Mouse (Mus musculus) hindbrain, embryonic 13.5 days (tissue): ENCODE results near the gene Naxe. TPM values are rescaled to one million over a fixed set of nuclear protein-coding genes. Genes with fewer than 3 reads are reported as not detected.
A peak's percentile ranks its signal among the peaks of the same experiment; 100 is the strongest.

ENCODE experiments used
- ATAC-seq: fragments of 200-750 bp; cut with Nextera tagmentation; 2 replicates; pipeline ENCODE4 v1.8.0; 2017; ENCODE audit warnings: moderate TSS enrichment; ENCODE audit not compliant: low FRiP score
- H3K27ac ChIP-seq: fragments of 300-500 bp; sonication (generic); 2 replicates; pipeline ENCODE4 v1.5.1; 2015; ENCODE audit warnings: inconsistent platforms, mild to moderate bottlenecking, moderate library complexity
- H3K27me3 ChIP-seq: fragments of 300-500 bp; sonication (generic); 2 replicates; pipeline ENCODE4 v1.6.1; 2015; ENCODE audit warnings: mild to moderate bottlenecking, inconsistent platforms
- H3K36me3 ChIP-seq: fragments of 300-500 bp; sonication (generic); 2 replicates; pipeline ENCODE4 v1.6.1; 2015; ENCODE audit warnings: mild to moderate bottlenecking, inconsistent platforms
- H3K4me1 ChIP-seq: fragments of 300-500 bp; sonication (generic); replicated peaks from 2 replicates; pipeline ENCODE4 v1.6.1; 2015; ENCODE audit warnings: inconsistent platforms
- H3K4me2 ChIP-seq: fragments of 300-500 bp; sonication (generic); 2 replicates; pipeline ENCODE4 v1.6.1; 2015; ENCODE audit warnings: inconsistent platforms, mild to moderate bottlenecking, moderate library complexity
- H3K4me3 ChIP-seq: fragments of 300-500 bp; sonication (generic); 2 replicates; pipeline ENCODE4 v1.5.1; 2015; ENCODE audit warnings: mild to moderate bottlenecking, inconsistent platforms
- H3K9ac ChIP-seq: fragments of 300-500 bp; sonication (generic); 2 replicates; pipeline ENCODE4 v1.6.1; 2015; ENCODE audit warnings: mild to moderate bottlenecking, inconsistent platforms
- H3K9me3 ChIP-seq: fragments of 300-500 bp; sonication (generic); 2 replicates; pipeline ENCODE4 v1.6.1; 2016; ENCODE audit warnings: inconsistent platforms
- whole genome bisulfite sequencing: fragments of 180-500 bp; shearing (Covaris S2); methylation state at CpG from one replicate; pipeline ENCODE4 v1.1.7; 2015; 5-methylcytosine and 5-hydroxymethylcytosine counted together
- polyA plus RNA-seq: library from polyadenylated mRNA; unstranded; fragments of >200 nt; fragmentation: Nextera tagmentation; extraction: Ambion mirVana; gene quantifications from 2 replicates; pipeline ENCODE4 v1.2.1, GENCODE M21; 2015

The Naxe gene
- polyA plus RNA-seq, 1 experiment from 2014 or later, result 163 TPM

DNA sequence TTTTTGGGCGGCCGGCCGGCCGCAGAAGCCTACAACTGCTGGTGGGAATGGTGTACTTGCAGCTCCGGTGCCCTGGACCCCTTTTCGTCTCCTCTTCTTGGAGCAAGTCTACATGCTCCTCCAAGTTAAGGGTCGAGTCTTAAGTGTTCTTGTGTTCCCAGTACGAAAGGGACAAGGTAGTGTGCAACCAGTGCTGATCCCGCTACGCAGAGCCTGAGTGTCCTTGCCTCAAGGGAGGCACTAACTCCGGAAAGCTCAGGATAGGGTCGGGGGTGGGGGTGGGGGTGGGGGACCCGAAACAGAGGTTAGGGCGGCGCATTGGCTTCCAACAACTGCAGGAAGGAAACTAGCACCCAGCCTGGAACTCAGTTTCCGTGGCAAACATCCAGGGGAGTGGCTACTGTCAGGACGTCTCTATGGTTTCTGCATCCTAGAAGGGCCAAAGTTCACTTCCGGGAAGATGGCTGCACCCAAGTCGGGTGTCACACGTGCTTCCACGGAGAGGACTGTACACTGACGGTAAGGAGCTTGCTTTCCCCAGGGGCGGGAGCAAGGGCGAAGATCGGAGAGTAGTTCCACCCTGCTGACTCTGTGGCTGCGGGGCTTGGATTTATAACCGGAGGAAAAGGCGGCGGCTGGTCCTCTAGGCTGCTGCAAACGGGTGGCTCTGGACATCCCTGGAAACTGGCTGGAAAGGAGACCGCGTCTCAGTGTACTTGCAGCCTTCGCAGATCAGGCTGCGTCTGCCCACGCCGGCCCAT is 15.5 kb downstream of the Naxe start, which contains the start of gene Gpatch4:
TSS of gene Gpatch4 (plus strand) at position 448 of the 761 bp plus-strand sequence.
- Histone ChIP-seq H3K27me3 (peaks cover 28% of the 10 kb centered on the region), H3K36me3 (no peaks in the 10 kb centered on the region), H3K9me3 (no peaks in the 10 kb centered on the region), H3K4me3 (peak within 1 kb of the TSS; percentile 82), H3K9ac (peak within 1 kb of the TSS; percentile 69), H3K27ac (peak within 1 kb of the TSS; percentile 58), H3K4me2 (peak within 1 kb of the TSS; percentile 88), H3K4me1 (peaks cover 13% of the 10 kb centered on the region)
- 10% methylated on average over 36 of the region's 36 CpGs for WGBS
- ATAC-seq, result peak; percentile 96

DNA sequence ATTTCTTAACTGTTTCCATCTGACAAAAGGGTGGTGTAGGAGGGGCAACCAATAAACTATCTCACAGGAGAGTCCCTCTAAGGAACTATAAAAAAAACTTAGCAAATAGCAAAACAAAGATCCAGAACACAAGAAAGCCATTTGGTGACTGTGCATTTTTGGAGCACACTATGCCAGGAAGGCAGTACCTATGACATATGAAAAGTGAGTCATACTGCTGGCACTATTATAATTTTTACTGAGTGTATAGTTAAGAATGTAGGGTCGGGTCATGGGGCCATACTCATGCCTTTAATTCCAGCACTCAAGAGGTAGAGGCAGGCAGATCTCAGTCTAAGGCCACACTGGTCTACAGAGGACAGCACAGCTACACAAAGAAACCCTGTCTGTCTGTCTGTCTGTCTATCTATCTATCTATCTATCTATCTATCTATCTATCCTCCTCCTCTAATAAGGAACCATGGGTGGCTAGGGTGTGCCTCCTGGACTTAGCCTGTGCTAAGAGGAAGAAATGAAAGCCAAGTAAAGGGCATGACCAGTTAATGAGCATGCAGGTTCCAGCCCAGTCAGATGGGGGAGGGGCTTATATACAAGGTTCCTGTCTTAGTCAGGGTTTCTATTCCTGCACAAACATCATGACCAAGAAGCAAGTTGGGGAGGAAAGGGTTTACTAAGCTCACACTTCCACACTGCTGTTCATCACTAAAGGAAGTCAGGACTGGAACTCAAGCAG is 22.6 kb downstream of the Naxe start:
- Histone ChIP-seq H3K27me3 (peaks cover 61% of the 10 kb centered on the region), H3K4me2 (no peak overlapping the region), H3K9me3 (no peaks in the 10 kb centered on the region), H3K9ac (no peak overlapping the region), H3K36me3 (no peaks in the 10 kb centered on the region), H3K27ac (no peak overlapping the region), H3K4me3 (no peak overlapping the region), H3K4me1 (no peaks in the 10 kb centered on the region)
- WGBS, result 75% methylated on average over 1 of the region's 1 CpGs
- ATAC-seq, result no peak

DNA sequence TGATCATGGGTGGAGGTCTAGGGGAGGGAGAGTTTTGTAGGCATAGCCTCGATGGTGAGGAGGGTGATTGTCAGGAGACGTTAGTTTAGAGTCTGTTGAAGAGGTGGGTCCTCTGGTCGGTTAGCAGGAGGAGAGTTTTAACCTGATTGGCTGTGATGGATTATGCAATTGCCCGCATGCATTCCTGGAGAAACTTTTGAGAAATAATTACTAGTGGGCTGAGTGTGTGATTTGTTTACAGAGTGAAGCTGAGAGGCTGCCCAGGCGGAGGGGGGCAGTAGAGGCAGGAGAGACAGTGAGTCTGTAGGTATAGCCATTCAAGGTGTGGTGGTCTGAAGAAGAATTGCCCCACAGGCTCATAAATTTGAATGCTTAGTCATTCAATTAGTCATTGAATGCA is 24.8 kb downstream of the Naxe start:
- Histone ChIP-seq H3K9me3 (no peaks in the 10 kb centered on the region), H3K9ac (no peak overlapping the region), H3K4me3 (no peak overlapping the region), H3K4me2 (no peak overlapping the region), H3K4me1 (no peaks in the 10 kb centered on the region), H3K36me3 (no peaks in the 10 kb centered on the region), H3K27ac (no peak overlapping the region), H3K27me3 (peaks cover 58% of the 10 kb centered on the region)
- 76% methylated on average over 5 of the region's 5 CpGs for WGBS
- ATAC-seq, result no peak

DNA sequence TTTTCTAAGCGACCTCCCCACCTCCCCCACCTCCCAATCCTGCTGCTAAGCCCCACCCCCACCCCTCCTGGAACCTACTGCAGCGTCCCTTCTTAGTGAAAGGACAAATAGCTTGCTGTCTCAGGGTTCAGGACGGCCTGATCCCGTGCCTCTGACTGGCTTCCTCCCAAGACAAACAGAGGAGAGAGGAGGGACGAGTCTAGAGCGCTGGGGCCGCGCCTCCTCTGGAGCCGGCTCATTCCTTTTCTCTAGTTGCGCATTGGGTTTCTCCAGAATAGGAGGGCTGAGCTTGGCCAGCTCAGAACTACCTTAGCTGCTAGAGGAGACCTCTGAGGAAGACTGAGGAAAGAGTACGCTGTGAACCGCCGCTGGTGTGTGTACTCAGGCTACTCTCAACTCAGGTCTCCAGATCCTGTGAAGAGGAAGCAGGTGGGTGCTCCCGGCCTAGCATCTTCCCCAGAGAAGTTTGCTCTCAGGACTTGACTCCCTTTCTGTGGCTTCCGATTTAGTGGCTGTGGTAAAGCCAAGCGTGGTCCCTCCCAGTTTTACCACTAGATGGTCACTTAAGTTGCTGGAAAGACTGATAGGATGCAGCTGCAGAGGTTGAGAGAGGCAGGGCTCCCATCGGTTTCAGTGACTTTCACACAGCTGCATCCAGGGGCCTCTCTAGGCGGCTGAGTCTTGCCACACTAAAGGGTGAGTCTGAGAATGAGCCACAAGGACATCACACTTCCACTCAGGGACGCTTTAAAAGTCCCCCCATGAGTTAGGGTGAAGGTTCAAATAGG is 27.5 kb downstream of the Naxe start:
- 20% methylated on average over 19 of the region's 19 CpGs for WGBS
- Histone ChIP-seq H3K27me3 (peaks cover 58% of the 10 kb centered on the region), H3K4me3 (no peak overlapping the region), H3K9me3 (no peaks in the 10 kb centered on the region), H3K9ac (no peak overlapping the region), H3K4me2 (no peak overlapping the region), H3K4me1 (no peaks in the 10 kb centered on the region), H3K36me3 (no peaks in the 10 kb centered on the region), H3K27ac (no peak overlapping the region)
- ATAC-seq, result no peak

DNA sequence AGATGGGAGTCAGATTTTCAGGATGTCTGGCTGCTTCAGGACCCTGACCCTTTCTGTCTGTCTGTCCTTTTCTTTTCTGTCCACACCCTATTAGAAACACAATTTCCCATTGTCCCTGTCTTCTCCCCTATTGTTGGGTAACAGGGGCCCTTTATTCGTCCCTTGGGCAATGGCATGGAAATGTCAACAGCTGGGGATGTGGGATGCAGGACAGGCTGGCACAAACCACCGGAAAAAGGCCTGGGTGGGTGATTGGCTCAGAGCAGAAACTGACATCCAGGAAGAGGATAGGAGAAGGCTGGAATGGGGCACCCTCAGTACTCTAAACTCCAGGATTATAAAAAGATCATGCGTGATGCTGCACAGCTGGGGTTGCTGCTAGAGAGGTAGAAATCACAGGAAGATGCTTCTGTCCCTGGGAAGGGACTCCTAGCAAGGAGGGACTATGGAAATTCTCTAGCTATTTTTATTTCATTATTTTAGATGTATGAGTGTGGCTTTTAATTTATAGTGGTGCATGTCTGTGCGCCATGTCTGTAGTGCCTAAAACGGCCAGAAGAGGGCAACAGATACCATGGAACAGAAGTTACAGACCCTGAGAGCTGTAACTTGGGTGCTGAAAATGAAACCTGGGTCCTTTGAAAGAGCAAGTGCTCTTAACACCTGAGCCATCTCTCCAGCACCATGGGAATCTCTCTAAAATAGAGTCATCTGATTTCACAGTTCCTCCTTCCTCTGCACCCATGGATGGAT is 30.7 kb downstream of the Naxe start, which contains the start of gene Hapln2:
TSS of gene Hapln2 (minus strand) at position 150 of the 753 bp plus-strand sequence.
- Histone ChIP-seq H3K4me3 (no peak within 1 kb of the TSS), H3K27me3 (peaks cover 81% of the 10 kb centered on the region), H3K9ac (no peak within 1 kb of the TSS), H3K9me3 (no peaks in the 10 kb centered on the region), H3K27ac (no peak within 1 kb of the TSS), H3K4me2 (no peak within 1 kb of the TSS), H3K36me3 (no peaks in the 10 kb centered on the region), H3K4me1 (peaks cover 17% of the 10 kb centered on the region)
- WGBS, result 40% methylated on average over 5 of the region's 5 CpGs
- ATAC-seq, result no peak

DNA sequence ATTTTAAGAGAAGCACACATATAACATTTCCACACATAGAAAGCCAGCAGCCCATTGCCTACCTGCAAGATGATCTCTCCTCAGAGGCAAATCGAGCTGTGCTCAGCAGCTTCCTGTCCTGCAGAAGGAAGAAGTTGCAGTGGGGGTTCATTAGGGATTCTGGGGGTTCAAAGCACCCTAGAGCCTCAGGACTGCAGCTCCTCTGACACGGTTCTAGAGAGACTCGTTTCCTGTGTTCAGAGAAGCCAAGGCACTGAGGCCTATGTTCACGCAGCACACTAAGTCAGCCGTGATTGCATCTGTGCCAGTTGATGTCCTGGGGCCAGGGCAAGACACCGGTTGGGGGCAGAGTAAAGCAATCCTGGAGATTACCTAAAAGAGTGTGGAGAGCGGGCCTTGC is 31.5 kb downstream of the Naxe start:
- Histone ChIP-seq H3K27ac (no peak overlapping the region), H3K4me3 (no peak overlapping the region), H3K9me3 (no peaks in the 10 kb centered on the region), H3K36me3 (no peaks in the 10 kb centered on the region), H3K9ac (no peak overlapping the region), H3K27me3 (peaks cover 81% of the 10 kb centered on the region), H3K4me2 (no peak overlapping the region), H3K4me1 (peaks cover 22% of the 10 kb centered on the region)
- whole genome bisulfite sequencing, result 60% methylated on average over 7 of the region's 7 CpGs
- no peak for ATAC-seq

DNA sequence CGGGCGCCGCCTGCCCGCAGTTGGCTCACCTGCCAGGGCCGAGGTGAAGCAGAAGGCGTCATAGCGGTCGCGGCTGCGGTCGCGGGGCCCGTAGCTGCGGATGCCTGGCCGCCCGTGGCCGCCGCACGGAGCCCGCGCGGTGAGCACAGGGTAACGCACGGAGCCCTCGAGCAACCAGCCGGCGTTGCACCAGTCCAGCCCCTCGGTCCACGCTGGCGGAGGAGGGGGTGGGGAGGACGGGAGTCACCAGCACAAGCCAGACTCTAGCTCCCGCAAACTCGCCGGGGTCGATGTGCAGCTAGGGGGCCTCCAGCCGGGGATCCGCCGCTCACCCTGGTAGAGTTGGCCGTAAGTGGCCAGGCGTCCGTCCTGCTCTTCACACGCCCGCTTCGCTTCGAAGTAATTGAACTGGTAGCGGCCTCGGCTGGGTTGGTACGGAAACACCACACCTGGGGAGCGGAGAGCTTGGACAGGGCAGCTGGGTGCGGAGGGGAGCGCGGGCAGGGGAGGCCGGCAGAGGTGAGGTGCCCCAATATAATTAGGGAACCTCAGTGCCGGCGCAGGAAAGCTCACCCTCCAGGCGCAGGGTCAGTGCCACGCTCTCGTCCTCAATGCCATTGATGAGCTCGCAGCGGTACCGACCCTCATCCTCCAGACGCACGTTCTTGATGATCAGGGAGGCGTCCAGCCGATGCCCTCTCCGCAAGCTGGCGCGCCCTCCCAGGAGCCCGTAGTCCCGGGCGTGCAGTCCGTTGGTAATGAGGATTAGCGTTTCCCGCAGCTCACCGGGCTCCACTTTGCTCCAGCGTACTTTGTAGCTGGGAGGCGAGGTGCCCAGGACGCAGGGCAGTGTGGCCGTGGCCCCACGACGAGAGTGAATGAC is 34.9 kb downstream of the Naxe start:
- H3K4me3 ChIP-seq, result peak overlapping the region; percentile 60
- peaks cover 22% of the 10 kb centered on the region for H3K4me1 ChIP-seq
- ATAC-seq, result peak; percentile 80
- peaks cover 81% of the 10 kb centered on the region for H3K27me3 ChIP-seq
- no peaks in the 10 kb centered on the region for H3K9me3 ChIP-seq
- WGBS, result under 1% methylated on average over 76 of the region's 81 CpGs
- no peak overlapping the region for H3K27ac ChIP-seq
- no peaks in the 10 kb centered on the region for H3K36me3 ChIP-seq
- H3K9ac ChIP-seq, result peak overlapping the region; percentile 72
- peak overlapping the region; percentile 92 for H3K4me2 ChIP-seq

DNA sequence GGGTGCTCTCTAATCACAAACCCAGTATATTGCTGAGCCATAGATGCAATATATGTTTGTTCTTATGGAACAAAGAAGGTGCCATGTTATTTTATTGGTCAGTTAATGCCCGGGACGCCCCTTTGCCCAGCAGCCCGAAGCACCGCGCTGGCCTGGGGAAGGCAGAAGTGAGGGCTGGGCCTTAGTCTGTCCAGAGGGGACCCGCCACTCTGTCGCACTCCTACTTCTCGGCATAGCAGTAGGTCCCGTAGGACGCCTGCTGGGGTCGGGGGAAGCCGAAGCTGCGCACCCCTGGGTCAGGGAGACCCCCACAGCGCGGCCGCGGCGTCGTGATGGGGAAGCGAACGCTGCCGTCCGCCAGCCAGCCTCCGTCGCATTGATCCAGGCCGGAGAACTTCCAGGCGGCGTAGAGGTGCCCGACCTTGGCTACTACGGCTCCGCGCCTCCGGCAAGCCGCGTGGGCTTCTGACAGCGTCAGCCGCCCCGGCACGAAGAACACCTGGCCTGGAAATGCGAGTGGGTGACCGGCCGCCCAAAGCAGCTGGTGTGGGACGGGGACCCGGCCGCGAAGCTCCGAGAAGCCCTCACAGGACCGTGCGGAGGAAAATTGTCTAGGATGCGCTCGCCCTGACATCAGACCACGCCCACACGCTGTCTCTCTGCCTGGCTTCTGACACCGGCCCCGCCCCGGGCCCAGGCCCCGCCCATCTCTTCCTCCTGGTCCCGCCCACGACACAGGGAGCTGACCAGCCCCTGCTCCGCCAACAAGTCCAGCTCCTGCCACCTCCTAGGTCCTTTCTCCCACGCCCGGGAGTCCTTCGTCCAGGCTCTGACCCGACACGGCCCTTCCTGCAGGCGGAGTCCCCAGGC is 35.7 kb downstream of the Naxe start:
- Histone ChIP-seq H3K27me3 (peaks cover 85% of the 10 kb centered on the region), H3K9ac (peak overlapping the region; percentile 72), H3K36me3 (no peaks in the 10 kb centered on the region), H3K27ac (no peak overlapping the region), H3K4me1 (peaks cover 22% of the 10 kb centered on the region), H3K4me2 (peak overlapping the region; percentile 92), H3K9me3 (no peaks in the 10 kb centered on the region), H3K4me3 (peak overlapping the region; percentile 60)
- ATAC-seq, result peak; percentile 90
- WGBS, result under 1% methylated on average over 66 of the region's 66 CpGs

DNA sequence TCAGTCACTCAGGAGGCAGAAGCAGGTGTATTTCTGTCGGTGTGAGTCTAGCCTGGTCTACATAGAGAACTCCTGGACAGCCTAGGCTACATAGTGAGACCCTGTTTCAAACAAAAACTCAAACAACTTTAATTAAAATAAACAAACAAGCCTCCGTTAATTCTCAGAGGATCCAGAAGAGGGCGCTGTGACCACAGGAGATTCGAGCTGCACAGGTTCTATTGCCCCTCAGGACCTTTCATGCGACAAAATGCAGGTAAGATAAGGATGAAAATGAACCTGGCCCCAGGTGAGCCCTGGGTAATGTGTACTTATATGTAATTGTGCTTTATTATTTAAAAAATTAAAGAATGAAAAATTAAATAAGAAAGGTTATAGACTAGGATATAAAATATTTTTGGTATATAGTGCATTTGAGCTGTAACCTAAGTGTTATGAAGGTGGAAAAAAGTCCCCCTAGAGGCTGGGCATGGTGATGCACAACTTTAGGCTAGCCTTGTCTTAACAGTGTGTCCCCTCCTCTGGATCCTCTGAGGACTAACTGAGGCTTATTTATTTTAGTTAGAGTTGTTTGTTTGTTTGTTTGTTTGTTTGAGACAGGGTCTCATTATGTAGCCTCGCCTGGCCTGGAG is 47.5 kb downstream of the Naxe start:
- H3K9me3 ChIP-seq, result no peaks in the 10 kb centered on the region
- H3K27me3 ChIP-seq, result peaks cover 15% of the 10 kb centered on the region
- ATAC-seq, result no peak
- 11% methylated on average over 6 of the region's 6 CpGs for WGBS
- no peaks in the 10 kb centered on the region for H3K4me1 ChIP-seq
- H3K36me3 ChIP-seq, result no peaks in the 10 kb centered on the region
- H3K27ac ChIP-seq, result no peak overlapping the region
- no peak overlapping the region for H3K9ac ChIP-seq
- H3K4me3 ChIP-seq, result no peak overlapping the region
- H3K4me2 ChIP-seq, result no peak overlapping the region
